Mouse (Mus musculus) lung, postnatal 0 days (tissue): ENCODE measurements around the gene Nedd9. TPM values are rescaled to one million over a fixed set of nuclear protein-coding genes. Genes with fewer than 3 reads are reported as not detected.

Source experiments
- ATAC-seq: fragments of 200-750 bp; cut with Nextera tagmentation; 2 replicates; pipeline ENCODE4 v1.8.0; 2017; ENCODE audit warnings: moderate library complexity
- DNase-seq: peaks from one replicate; pipeline ENCODE4 v3.0.0-alpha.2; 2016; ENCODE audit warnings: low spot score
- H3K27ac ChIP-seq: fragments of 300-500 bp; sonication (generic); 2 replicates; pipeline ENCODE4 v1.5.1; 2014; ENCODE audit warnings: antibody characterized with exemption, mild to moderate bottlenecking, low read length, mixed read lengths
- H3K27me3 ChIP-seq: fragments of 300-500 bp; sonication (generic); replicated peaks from 2 replicates; pipeline ENCODE4 v1.6.1; 2014; ENCODE audit warnings: low read length, mixed read lengths; ENCODE audit not compliant: insufficient read depth
- H3K36me3 ChIP-seq: fragments of 300-500 bp; sonication (generic); 2 replicates; pipeline ENCODE4 v1.6.1; 2014; ENCODE audit warnings: low read length, mixed read lengths; ENCODE audit not compliant: insufficient read depth
- H3K4me1 ChIP-seq: fragments of 300-500 bp; sonication (generic); 2 replicates; pipeline ENCODE4 v1.6.1; 2014; ENCODE audit warnings: antibody characterized with exemption, low read depth, low read length, mixed read lengths; ENCODE audit not compliant: insufficient read depth
- H3K4me2 ChIP-seq: fragments of 300-500 bp; sonication (generic); replicated peaks from 2 replicates; pipeline ENCODE4 v1.6.1; 2014; ENCODE audit warnings: low read depth, mild to moderate bottlenecking, low read length, moderate library complexity, mixed read lengths
- H3K4me3 ChIP-seq: fragments of 300-500 bp; sonication (generic); 2 replicates; pipeline ENCODE4 v1.5.1; 2014; ENCODE audit warnings: low read depth, low read length
- H3K9ac ChIP-seq: fragments of 300-500 bp; sonication (generic); replicated peaks from 2 replicates; pipeline ENCODE4 v1.6.1; 2014; ENCODE audit warnings: low read depth, mild to moderate bottlenecking
- H3K9me3 ChIP-seq: fragments of 300-500 bp; sonication (generic); 2 replicates; pipeline ENCODE4 v1.6.1; 2016; ENCODE audit warnings: low read length, mixed read lengths
- CTCF ChIP-seq: IDR thresholded peaks from 2 replicates; pipeline ENCODE4 v1.5.1; 2016; ENCODE audit warnings: antibody characterized with exemption, mild to moderate bottlenecking
- EP300 ChIP-seq: IDR thresholded peaks from 2 replicates; pipeline ENCODE4 v1.6.1; 2016; ENCODE audit warnings: antibody characterized with exemption, mild to moderate bottlenecking, control low read depth
- WGBS: fragments of 180-500 bp; shearing (Covaris S2); extraction: QIAGEN DNeasy Blood & Tissue Kit; methylation state at CpG from one replicate; pipeline ENCODE4 v1.1.7; 2014; 5-methylcytosine and 5-hydroxymethylcytosine counted together
- polyA plus RNA-seq: library from polyadenylated mRNA; unstranded; fragments of >200 nt; fragmentation: Nextera tagmentation; extraction: Ambion mirVana; gene quantifications from 2 replicates; pipeline ENCODE4 v1.2.1, GENCODE M21; 2015

The Nedd9 gene
- polyA plus RNA-seq, 1 experiment from 2014 or later: 79.1 TPM

- Histone ChIP-seq H3K9me3 (no peaks in the 10 kb centered on the region), H3K9ac (no peak overlapping the region), H3K36me3 (peaks cover 23% of the 10 kb centered on the region), H3K4me3 (no peak overlapping the region), H3K4me1 (peaks cover 41% of the 10 kb centered on the region; the same call in 1 of the 2 replicates), H3K4me2 (no peak overlapping the region), H3K27ac (no peak overlapping the region), H3K27me3 (no peaks in the 10 kb centered on the region)
- 80% methylated on average over 7 of the region's 7 CpGs for WGBS
- no peak for TF ChIP-seq CTCF
- TF ChIP-seq EP300: no peak
- DNase-seq: no peak
- no peak for ATAC-seq
These were observed 155.4 kb downstream of the Nedd9 start for GRCm38 (mm10) chr13:41331671-41332340.

DNA sequence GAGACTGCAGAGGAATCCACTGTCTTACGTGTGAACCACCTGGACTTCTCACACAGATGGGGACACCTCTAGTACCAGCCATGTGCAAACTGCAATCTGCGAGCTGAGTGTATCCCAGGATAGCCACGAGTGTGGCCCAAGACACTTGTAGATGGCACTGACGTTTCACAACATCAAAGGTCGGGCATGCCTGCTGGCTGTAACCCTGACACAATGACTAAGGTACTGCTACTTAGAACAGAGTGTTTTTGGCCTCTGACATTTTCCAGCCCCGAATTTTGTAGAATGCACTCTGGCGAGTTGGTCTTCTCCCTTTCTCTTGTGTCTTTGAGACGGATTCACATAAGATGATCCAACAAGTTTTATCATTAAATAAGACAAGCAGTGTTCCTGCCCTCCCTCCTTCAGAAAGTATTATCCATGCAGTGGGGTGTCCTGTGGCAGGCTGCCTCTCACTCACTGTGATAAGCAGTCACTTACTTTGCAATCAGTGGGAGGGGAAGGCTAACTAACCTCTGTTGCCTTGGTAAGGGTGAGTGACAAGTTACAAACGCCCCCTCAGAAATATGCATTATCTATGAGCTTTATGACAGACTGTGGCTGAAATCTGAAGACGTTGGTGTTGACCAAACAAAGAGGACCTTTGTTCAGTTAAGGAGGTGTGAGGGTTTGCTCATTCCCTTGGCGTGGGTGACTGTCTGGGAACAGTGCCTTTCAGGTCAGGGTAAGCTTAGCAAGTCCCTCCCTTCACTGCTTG is 156.4 kb downstream of the Nedd9 start:
- no peak overlapping the region for H3K9ac ChIP-seq
- peaks cover 23% of the 10 kb centered on the region for H3K36me3 ChIP-seq
- no peak overlapping the region for H3K4me3 ChIP-seq
- no peak overlapping the region for H3K4me2 ChIP-seq
- TF ChIP-seq EP300 (no peak), CTCF (no peak)
- WGBS: 48% methylated on average over 11 of the region's 11 CpGs
- no peak for DNase-seq
- H3K4me1 ChIP-seq: peaks cover 34% of the 10 kb centered on the region; the same call in 1 of the 2 replicates
- H3K9me3 ChIP-seq: no peaks in the 10 kb centered on the region
- no peaks in the 10 kb centered on the region for H3K27me3 ChIP-seq
- ATAC-seq: peak; percentile 16
- H3K27ac ChIP-seq: no peak overlapping the region

DNA sequence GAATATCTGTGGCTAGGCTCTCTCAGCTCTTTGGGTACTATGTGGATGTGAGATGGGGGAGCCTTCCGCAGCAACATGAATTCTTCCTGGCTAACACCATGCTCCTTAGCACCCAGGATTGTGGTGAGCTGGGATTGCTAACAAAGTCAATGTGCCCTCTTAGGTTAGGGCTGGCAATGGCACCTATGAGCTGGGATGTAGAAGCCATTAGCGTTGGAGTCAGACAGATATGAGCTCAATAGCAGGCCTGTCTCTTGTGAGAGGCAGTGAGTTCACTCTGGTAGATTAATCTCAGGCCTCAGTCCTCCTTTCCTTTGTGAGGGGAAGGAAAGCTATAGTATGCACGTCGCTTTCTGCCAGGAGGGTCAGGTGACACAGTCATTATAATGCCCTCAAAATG is 157.1 kb downstream of the Nedd9 start:
- Histone ChIP-seq H3K9me3 (no peaks in the 10 kb centered on the region), H3K36me3 (peaks cover 23% of the 10 kb centered on the region), H3K27ac (no peak overlapping the region), H3K27me3 (no peaks in the 10 kb centered on the region), H3K9ac (no peak overlapping the region), H3K4me1 (peaks cover 28% of the 10 kb centered on the region; the same call in 1 of the 2 replicates), H3K4me3 (no peak overlapping the region), H3K4me2 (no peak overlapping the region)
- TF ChIP-seq EP300 (no peak), CTCF (no peak)
- DNase-seq: no peak
- WGBS: 79% methylated on average over 4 of the region's 4 CpGs
- no peak for ATAC-seq

- no peaks in the 10 kb centered on the region for H3K9me3 ChIP-seq
These were observed 158.7 kb downstream of the Nedd9 start for GRCm38 (mm10) chr13:41328481-41328880.

GRCm38 (mm10) chr13:41327546-41327945 is 159.6 kb downstream of the Nedd9 start:
- 0 out of 2 replicates have a peak, but pooled peaks have one; percentile 23 for ATAC-seq
- no peaks in the 10 kb centered on the region for H3K9me3 ChIP-seq
- no peak overlapping the region for H3K4me3 ChIP-seq
- DNase-seq: no peak
- no peak overlapping the region for H3K4me2 ChIP-seq
- peaks cover 11% of the 10 kb centered on the region; the same call in 1 of the 2 replicates for H3K4me1 ChIP-seq
- no peak overlapping the region for H3K27ac ChIP-seq
- H3K36me3 ChIP-seq: peaks cover 12% of the 10 kb centered on the region
- no peak overlapping the region for H3K9ac ChIP-seq
- WGBS: 70% methylated on average over 7 of the region's 7 CpGs
- no peaks in the 10 kb centered on the region for H3K27me3 ChIP-seq
- TF ChIP-seq EP300 (no peak), CTCF (no peak)

More at GRCm38 (mm10) chr13:41328481-41328880, 158.7 kb downstream of the Nedd9 start:
- DNase-seq: no peak
- no peak overlapping the region for H3K4me3 ChIP-seq
- H3K9ac ChIP-seq: no peak overlapping the region
- H3K4me2 ChIP-seq: no peak overlapping the region
- H3K27ac ChIP-seq: no peak overlapping the region
- ATAC-seq: no peak
- H3K36me3 ChIP-seq: peaks cover 15% of the 10 kb centered on the region
- TF ChIP-seq CTCF (no peak), EP300 (no peak)
- WGBS: 69% methylated on average over 2 of the region's 2 CpGs
- no peaks in the 10 kb centered on the region for H3K27me3 ChIP-seq
- peaks cover 15% of the 10 kb centered on the region; the same call in 1 of the 2 replicates for H3K4me1 ChIP-seq

GRCm38 (mm10) chr13:41326134-41326533 is 161.0 kb downstream of the Nedd9 start:
- H3K9me3 ChIP-seq: no peaks in the 10 kb centered on the region
- H3K4me2 ChIP-seq: no peak overlapping the region
- DNase-seq (no peak), ATAC-seq (no peak)
- H3K27me3 ChIP-seq: no peaks in the 10 kb centered on the region
- TF ChIP-seq EP300 (no peak), CTCF (no peak)
- peaks cover 11% of the 10 kb centered on the region; the same call in 1 of the 2 replicates for H3K4me1 ChIP-seq
- no peak overlapping the region for H3K9ac ChIP-seq
- 79% methylated on average over 4 of the region's 4 CpGs for WGBS
- H3K36me3 ChIP-seq: peaks cover 11% of the 10 kb centered on the region; the same call in 1 of the 2 replicates
- no peak overlapping the region for H3K27ac ChIP-seq
- H3K4me3 ChIP-seq: no peak overlapping the region
